Mouse (Mus musculus) limb, embryonic 15.5 days (tissue): ENCODE measurements at regions not wholly inside any gene's neighbourhood (a gene's known extent, or its start where the extent isn't known, plus 50 kb on each side); places are given as distances from the start of the nearest gene placed in this dataset.

Experiments used
- ATAC-seq: fragments of 200-750 bp; cut with Nextera tagmentation; 2 replicates; pipeline ENCODE4 v1.8.0; 2017; ENCODE audit warnings: low read depth, moderate TSS enrichment; ENCODE audit not compliant: insufficient number of reproducible peaks, low FRiP score, low TSS enrichment
- H3K27ac ChIP-seq: fragments of 300-500 bp; sonication (generic); 2 replicates; pipeline ENCODE4 v1.5.1; 2015; ENCODE audit warnings: moderate library complexity, mild to moderate bottlenecking, inconsistent platforms
- H3K27me3 ChIP-seq: fragments of 300-500 bp; sonication (generic); 2 replicates; pipeline ENCODE4 v1.6.1; 2015; ENCODE audit warnings: inconsistent platforms
- H3K36me3 ChIP-seq: fragments of 300-500 bp; sonication (generic); 2 replicates; pipeline ENCODE4 v1.6.1; 2015; ENCODE audit warnings: inconsistent platforms
- H3K4me1 ChIP-seq: fragments of 300-500 bp; sonication (generic); 2 replicates; pipeline ENCODE4 v1.6.1; 2015; ENCODE audit warnings: inconsistent platforms
- H3K4me2 ChIP-seq: fragments of 300-500 bp; sonication (generic); 2 replicates; pipeline ENCODE4 v1.6.1; 2015; ENCODE audit warnings: mild to moderate bottlenecking, inconsistent platforms
- H3K4me3 ChIP-seq: fragments of 300-500 bp; sonication (generic); 2 replicates; pipeline ENCODE4 v1.5.1; 2015; ENCODE audit warnings: mild to moderate bottlenecking, inconsistent platforms
- H3K9ac ChIP-seq: fragments of 300-500 bp; sonication (generic); 2 replicates; pipeline ENCODE4 v1.6.1; 2015; ENCODE audit warnings: inconsistent platforms
- H3K9me3 ChIP-seq: fragments of 300-500 bp; sonication (generic); 2 replicates; pipeline ENCODE4 v1.6.1; 2016; ENCODE audit warnings: inconsistent platforms
- WGBS: fragments of 180-500 bp; shearing (Covaris S2); methylation state at CpG from one replicate; pipeline ENCODE4 v1.1.7; 2015; 5-methylcytosine and 5-hydroxymethylcytosine counted together

DNA sequence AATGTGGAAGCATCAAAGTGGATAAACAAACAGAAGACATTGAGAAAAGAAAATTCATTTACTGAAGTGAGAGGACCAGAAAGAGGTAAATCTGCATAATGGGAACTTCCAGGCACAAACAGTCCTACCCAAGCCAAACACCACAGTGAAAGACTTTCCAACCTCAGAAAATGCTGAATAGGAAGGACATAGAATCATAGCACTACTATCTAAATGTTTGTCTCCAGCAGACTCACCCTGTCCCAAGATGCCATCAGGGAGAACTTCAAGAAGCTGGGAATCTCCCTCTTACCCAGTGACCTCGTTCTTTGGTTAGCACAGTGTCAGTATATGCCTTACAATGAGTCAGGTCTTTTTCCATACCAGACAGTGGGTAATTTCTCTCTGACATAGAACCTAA lies 783.4 kb downstream of the Stpg2 start:
- Histone ChIP-seq H3K27ac (no peak overlapping the region), H3K36me3 (no peaks in the 10 kb centered on the region), H3K9ac (no peak overlapping the region), H3K27me3 (no peaks in the 10 kb centered on the region), H3K4me3 (no peak overlapping the region), H3K9me3 (no peaks in the 10 kb centered on the region), H3K4me1 (no peaks in the 10 kb centered on the region), H3K4me2 (no peak overlapping the region)
- WGBS = 66% methylated on average over 1 of the region's 1 CpGs
- ATAC-seq = no peak

DNA sequence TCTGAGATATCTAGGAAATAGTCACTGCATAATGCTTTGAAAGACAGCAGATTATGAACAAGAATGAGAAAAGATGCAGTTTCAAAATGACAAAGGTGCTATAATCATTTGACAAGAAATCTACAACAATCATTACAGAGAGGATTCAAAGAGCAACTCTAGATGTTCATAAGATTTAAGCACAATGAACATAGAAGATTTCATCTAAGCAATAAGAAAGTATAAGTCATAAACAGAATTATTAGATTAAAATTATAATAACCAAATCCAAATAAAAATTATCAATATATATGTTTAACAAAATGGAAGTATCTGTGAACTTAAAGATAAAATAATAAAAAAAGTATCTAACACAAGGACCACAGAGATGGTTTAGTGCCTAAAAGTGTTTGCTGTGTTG lies 783.9 kb downstream of the Stpg2 start:
- no peak for ATAC-seq
- no peak overlapping the region for H3K27ac ChIP-seq
- H3K27me3 ChIP-seq = no peaks in the 10 kb centered on the region
- H3K9me3 ChIP-seq = no peaks in the 10 kb centered on the region
- H3K9ac ChIP-seq = no peak overlapping the region
- H3K4me3 ChIP-seq = no peak overlapping the region
- no peaks in the 10 kb centered on the region for H3K4me1 ChIP-seq
- H3K36me3 ChIP-seq = no peaks in the 10 kb centered on the region
- H3K4me2 ChIP-seq = no peak overlapping the region

DNA sequence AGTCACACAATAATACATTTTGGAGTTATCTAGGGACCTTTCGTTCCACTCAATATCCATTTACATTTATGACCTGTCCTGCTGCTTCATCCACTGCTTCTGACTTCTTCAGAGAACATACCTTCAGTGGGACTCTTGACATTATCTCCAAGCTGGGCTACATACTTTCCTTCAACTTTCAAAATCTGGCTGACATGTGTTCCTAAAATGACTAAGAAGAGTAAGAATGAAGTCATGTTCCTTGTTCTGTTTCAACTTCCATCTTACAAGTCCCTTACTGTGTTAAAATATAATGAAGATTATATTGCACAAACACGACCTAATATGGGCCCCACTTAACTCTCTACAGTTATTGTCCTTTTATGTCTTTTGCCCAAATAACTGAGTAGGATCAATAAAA lies 807.0 kb downstream of the Stpg2 start:
- H3K4me2 ChIP-seq = no peak overlapping the region
- no peak for ATAC-seq
- H3K9me3 ChIP-seq = no peaks in the 10 kb centered on the region
- H3K27me3 ChIP-seq = no peaks in the 10 kb centered on the region
- WGBS = 59% methylated on average over 2 of the region's 2 CpGs
- no peak overlapping the region for H3K9ac ChIP-seq
- no peak overlapping the region for H3K4me3 ChIP-seq
- H3K4me1 ChIP-seq = no peaks in the 10 kb centered on the region
- no peaks in the 10 kb centered on the region for H3K36me3 ChIP-seq
- H3K27ac ChIP-seq = no peak overlapping the region

DNA sequence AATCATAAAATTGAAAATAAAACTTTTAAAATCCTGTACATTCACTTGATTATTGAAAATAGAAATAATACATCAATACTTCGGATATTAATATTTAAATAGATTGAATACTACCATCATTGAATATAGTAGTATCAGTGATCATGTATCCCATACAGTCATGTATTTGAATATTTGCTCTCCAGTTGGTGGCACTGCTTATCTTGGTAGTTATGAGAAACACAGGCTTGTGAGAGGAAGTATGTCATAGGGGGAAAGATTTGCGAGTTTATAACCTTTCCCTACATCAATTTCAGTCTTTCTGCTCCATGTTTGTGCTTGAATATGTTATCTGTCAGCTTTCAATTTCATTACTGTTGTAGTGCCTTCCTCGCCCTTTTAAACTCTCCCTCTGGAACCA lies 828.6 kb downstream of the Stpg2 start:
- Histone ChIP-seq H3K9ac (no peak overlapping the region), H3K4me3 (no peak overlapping the region), H3K27me3 (no peaks in the 10 kb centered on the region), H3K36me3 (no peaks in the 10 kb centered on the region), H3K27ac (no peak overlapping the region), H3K4me2 (no peak overlapping the region), H3K9me3 (no peaks in the 10 kb centered on the region), H3K4me1 (no peaks in the 10 kb centered on the region)
- no peak for ATAC-seq
- 78% methylated on average over 3 of the region's 3 CpGs for WGBS

DNA sequence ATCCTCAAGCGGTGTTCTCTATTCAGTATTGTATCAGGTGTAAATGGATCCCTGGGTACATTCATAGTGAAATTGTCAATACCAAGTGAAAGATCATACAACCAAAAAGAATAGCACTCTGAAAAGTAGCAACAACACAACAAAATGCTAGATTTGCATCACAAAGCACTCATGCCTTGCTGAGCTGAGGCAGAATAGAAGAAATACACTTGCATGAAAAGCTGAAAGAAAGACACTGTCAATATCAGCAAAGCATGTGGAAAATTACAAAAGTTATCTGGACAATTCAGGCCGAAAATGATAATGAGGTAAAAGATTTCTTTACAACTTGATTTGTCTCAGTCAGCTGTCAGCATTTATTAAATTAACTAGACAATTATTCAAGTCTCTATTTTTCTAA lies 829.6 kb downstream of the Stpg2 start:
- Histone ChIP-seq H3K9me3 (no peaks in the 10 kb centered on the region), H3K4me1 (no peaks in the 10 kb centered on the region), H3K27ac (no peak overlapping the region), H3K9ac (no peak overlapping the region), H3K4me3 (no peak overlapping the region), H3K27me3 (no peaks in the 10 kb centered on the region), H3K36me3 (no peaks in the 10 kb centered on the region), H3K4me2 (no peak overlapping the region)
- WGBS = 89% methylated on average over 2 of the region's 2 CpGs
- ATAC-seq = no peak

DNA sequence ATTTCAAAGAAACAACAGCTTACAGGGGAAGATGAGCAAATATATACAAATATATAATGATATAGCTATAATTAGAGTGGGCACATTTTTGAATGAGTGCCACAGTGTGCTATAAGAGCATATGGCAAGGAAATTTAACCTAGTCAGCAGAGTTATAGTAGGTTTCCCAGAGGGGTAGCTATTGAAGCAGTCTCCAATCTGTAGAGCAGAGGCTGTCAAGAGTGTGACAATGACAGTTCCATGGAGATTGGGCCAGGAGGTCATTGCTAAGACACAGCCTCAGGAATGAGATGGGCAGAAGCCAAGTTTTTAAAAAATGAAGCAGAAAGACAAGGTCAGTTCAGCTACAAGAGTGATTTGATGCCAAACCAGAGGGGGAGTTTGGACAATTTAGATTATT lies 839.4 kb downstream of the Stpg2 start:
- no peaks in the 10 kb centered on the region for H3K9me3 ChIP-seq
- no peaks in the 10 kb centered on the region for H3K36me3 ChIP-seq
- no peak overlapping the region for H3K9ac ChIP-seq
- H3K27ac ChIP-seq = no peak overlapping the region
- no peak for ATAC-seq
- no peak overlapping the region for H3K4me2 ChIP-seq
- no peaks in the 10 kb centered on the region for H3K27me3 ChIP-seq
- no peak overlapping the region for H3K4me3 ChIP-seq
- no peaks in the 10 kb centered on the region for H3K4me1 ChIP-seq

DNA sequence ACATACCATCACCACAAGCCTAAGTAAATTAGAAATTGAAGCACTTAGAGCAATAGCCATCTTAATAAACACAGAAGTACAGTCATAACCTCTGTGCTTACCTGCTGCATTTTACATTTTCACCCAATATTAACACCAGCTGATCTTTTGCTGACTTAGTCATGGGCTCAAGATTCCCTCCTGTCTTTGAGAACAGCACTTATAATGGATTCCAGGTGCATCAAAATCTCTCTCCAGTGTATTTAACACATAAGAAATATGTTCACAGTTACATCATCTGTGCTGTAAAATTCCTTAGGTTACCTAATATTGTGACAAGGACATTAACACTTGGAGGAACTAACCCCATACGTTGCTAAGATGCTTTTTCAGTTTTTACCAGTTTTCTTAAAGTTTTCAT lies 849.1 kb downstream of the Stpg2 start:
- H3K27ac ChIP-seq = no peak overlapping the region
- ATAC-seq = no peak
- H3K9me3 ChIP-seq = no peaks in the 10 kb centered on the region
- no peaks in the 10 kb centered on the region for H3K36me3 ChIP-seq
- no peaks in the 10 kb centered on the region for H3K4me1 ChIP-seq
- 19% methylated on average over 1 of the region's 1 CpGs for WGBS
- no peak overlapping the region for H3K9ac ChIP-seq
- no peaks in the 10 kb centered on the region for H3K27me3 ChIP-seq
- H3K4me2 ChIP-seq = no peak overlapping the region
- no peak overlapping the region for H3K4me3 ChIP-seq

DNA sequence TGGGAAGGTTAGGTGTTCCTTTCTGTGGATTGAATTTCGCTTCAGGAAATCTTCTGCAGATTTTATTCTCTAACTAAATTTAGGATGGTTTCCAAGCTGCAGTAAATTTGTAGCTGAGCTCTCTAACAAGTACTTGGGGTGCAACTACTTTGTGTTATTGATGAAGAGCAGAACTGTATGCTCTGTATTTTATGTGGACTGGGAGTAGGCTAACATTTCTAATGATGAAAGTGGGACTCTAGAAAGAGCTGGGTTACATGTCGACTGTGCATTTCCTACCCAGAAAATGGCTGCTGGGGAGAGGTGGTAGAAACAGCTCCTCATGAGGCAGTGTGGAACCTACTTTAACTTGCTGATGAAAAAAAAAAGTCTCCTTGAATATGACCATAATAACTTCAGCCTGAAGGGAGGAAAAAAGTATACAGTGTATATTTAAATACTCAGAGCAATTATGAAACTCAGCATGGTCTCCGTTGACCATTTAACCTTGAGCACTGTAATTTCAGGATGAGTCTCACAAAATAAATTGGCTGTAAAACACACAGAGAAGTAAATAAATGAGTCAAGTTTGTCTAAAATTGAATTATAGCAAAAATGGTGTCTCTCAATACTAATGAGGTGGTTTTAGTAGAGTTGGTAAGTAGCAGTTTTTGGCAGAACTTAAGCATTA lies 852.6 kb downstream of the Stpg2 start:
- no peaks in the 10 kb centered on the region for H3K9me3 ChIP-seq
- no peaks in the 10 kb centered on the region for H3K36me3 ChIP-seq
- no peak for ATAC-seq
- no peaks in the 10 kb centered on the region for H3K4me1 ChIP-seq
- H3K4me3 ChIP-seq = no peak overlapping the region
- H3K27ac ChIP-seq = no peak overlapping the region
- 52% methylated on average over 3 of the region's 3 CpGs for WGBS
- H3K4me2 ChIP-seq = no peak overlapping the region
- no peaks in the 10 kb centered on the region for H3K27me3 ChIP-seq
- no peak overlapping the region for H3K9ac ChIP-seq

DNA sequence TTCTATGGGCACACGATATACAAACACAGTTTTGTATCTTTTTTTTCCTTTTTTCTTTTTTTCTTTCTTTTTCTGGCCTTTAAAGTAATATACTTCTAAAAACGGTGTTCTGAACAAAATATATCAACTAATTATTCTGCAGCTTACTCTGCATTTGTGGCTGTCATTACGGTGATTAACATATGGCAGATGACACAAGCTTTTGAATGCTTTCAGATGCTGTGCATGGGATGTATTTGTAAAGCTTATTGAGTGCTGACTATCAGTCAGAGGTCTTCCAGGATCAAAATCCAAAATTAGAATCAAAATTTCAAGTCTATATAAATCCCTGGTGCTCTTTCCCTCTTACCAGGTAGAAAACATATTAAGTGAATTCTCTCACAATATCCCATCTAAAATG lies 853.6 kb downstream of the Stpg2 start:
- no peak for ATAC-seq
- H3K4me1 ChIP-seq = no peaks in the 10 kb centered on the region
- no peak overlapping the region for H3K4me2 ChIP-seq
- no peaks in the 10 kb centered on the region for H3K27me3 ChIP-seq
- H3K36me3 ChIP-seq = no peaks in the 10 kb centered on the region
- H3K27ac ChIP-seq = no peak overlapping the region
- no peak overlapping the region for H3K9ac ChIP-seq
- WGBS = 83% methylated on average over 3 of the region's 3 CpGs
- H3K9me3 ChIP-seq = no peaks in the 10 kb centered on the region
- no peak overlapping the region for H3K4me3 ChIP-seq

DNA sequence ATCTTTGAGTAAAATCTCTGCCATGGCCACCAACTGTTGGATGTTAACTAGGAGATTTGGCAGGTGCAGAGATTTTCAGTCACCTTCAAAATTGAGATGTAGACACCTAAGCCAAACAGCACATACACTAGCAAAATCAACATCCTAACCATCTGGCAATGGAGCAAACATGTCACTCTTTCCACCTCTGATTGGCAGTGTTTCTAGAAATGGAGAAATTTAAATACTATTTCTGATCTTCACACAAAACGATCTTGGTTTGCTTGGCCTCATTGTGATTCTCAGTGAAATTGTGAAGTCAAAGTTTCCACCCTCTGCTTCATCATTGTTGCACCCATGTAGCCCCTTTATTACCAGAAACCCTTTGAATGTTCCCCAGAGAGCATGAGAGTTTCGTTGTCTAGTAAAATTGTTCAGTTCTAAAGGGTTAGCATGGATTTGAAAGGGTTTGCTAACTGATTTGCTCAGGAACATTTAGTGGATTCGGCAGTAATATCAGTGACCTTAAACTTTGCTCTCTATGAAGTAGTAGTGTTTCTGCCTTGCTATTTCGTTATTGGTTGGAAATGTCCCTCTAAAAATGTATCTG lies 854.1 kb downstream of the Stpg2 start:
- WGBS = 74% methylated on average over 4 of the region's 4 CpGs

DNA sequence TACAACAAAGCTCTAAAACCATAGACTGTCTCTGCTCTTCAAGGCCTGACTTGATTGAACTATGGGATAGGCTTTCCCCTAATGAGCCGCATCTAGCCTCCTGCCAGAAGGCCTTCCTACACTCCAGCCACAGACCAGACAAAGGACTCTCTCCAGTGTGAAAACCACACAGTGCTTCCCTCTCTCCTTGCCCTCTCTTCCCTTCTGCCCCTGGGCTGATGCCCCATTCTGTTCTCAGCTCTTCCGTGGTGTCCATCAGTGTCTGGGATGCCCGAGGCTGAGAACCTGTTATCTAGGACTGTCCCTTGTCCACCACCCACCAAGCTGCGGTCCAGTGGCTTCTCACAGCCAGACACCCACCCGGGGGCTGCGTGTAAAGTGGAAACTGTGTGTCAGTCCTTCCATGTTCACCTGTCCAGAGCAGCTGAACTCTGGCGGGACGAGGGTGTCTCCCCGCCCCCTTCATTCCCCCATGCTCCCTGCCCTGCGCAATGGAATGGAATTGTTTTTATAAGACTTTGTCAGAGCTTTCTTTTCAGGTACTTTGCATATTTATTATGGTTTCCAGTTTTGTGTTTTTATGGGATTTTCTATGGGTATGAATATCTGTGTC lies 856.4 kb downstream of the Stpg2 start:
- no peaks in the 10 kb centered on the region for H3K36me3 ChIP-seq
- H3K4me2 ChIP-seq = no peak overlapping the region
- H3K27ac ChIP-seq = no peak overlapping the region
- no peak for ATAC-seq
- H3K27me3 ChIP-seq = no peaks in the 10 kb centered on the region
- H3K4me3 ChIP-seq = no peak overlapping the region
- no peak overlapping the region for H3K9ac ChIP-seq
- H3K4me1 ChIP-seq = no peaks in the 10 kb centered on the region
- no peaks in the 10 kb centered on the region for H3K9me3 ChIP-seq
- WGBS = 94% methylated on average over 10 of the region's 10 CpGs

More for the DNA sequence above, 854.1 kb downstream of the Stpg2 start:
- H3K36me3 ChIP-seq = no peaks in the 10 kb centered on the region
- no peaks in the 10 kb centered on the region for H3K9me3 ChIP-seq
- no peak overlapping the region for H3K27ac ChIP-seq
- H3K4me3 ChIP-seq = no peak overlapping the region
- no peaks in the 10 kb centered on the region for H3K27me3 ChIP-seq
- no peaks in the 10 kb centered on the region for H3K4me1 ChIP-seq
- ATAC-seq = no peak
- no peak overlapping the region for H3K4me2 ChIP-seq
- H3K9ac ChIP-seq = no peak overlapping the region

DNA sequence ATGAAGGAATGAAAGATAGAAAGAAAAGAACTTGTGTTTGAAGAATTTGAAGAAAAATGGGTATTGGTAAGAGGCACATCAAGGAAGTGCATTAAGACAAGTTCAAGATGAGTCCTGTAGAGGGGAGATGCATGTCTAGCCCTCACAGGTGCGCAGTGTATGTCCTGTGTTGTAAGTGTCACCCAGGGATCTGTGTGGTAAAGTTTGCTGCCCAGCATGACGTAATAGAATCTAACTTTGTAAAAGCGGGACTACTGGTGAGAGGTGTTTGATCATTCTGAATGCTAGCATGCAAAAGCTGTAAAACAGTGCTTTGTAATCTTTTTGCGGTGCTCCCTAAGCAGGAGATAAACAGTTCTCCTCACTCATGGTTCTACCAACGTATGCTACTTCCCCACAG lies 857.4 kb downstream of the Stpg2 start:
- no peak overlapping the region for H3K4me2 ChIP-seq
- H3K4me3 ChIP-seq = no peak overlapping the region
- H3K9me3 ChIP-seq = no peaks in the 10 kb centered on the region
- no peaks in the 10 kb centered on the region for H3K27me3 ChIP-seq
- no peak overlapping the region for H3K27ac ChIP-seq
- H3K36me3 ChIP-seq = no peaks in the 10 kb centered on the region
- H3K4me1 ChIP-seq = no peaks in the 10 kb centered on the region
- ATAC-seq = no peak
- 66% methylated on average over 5 of the region's 5 CpGs for WGBS
- no peak overlapping the region for H3K9ac ChIP-seq

DNA sequence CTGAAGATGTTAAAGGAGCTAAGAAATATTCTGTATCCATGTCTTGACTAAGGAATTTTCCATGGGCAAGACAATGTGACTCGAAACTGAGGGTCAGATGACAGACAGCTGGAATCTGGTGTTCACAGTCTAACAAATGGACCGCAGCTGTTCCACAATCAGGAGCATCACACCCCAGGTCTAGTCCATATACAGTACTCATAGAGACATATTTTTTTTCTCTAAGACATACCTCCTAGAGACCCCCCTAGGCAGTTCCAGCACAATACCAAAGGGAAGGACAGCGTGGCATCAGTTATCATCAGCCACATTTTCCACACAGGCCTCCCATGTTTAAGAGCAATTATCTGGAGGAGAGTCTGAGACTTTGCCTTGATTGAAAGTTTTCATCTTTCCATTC lies 878.8 kb downstream of the Stpg2 start:
- H3K27ac ChIP-seq = no peak overlapping the region
- no peaks in the 10 kb centered on the region for H3K9me3 ChIP-seq
- whole genome bisulfite sequencing = 75% methylated on average over 3 of the region's 3 CpGs
- H3K4me3 ChIP-seq = no peak overlapping the region
- H3K27me3 ChIP-seq = no peaks in the 10 kb centered on the region
- ATAC-seq = no peak
- no peak overlapping the region for H3K4me2 ChIP-seq
- no peaks in the 10 kb centered on the region for H3K36me3 ChIP-seq
- no peak overlapping the region for H3K9ac ChIP-seq
- H3K4me1 ChIP-seq = no peaks in the 10 kb centered on the region
